Mouse (Mus musculus): ENCODE data around the gene Celf2. TPM values are rescaled to one million over a fixed set of nuclear protein-coding genes. Genes with fewer than 3 reads are reported as not detected.
A peak's percentile ranks its signal among the peaks of the same experiment; 100 is the strongest.

The Celf2 gene
- polyA plus RNA-seq, 1 experiment from 2014 or later = 16.5 TPM

DNA sequence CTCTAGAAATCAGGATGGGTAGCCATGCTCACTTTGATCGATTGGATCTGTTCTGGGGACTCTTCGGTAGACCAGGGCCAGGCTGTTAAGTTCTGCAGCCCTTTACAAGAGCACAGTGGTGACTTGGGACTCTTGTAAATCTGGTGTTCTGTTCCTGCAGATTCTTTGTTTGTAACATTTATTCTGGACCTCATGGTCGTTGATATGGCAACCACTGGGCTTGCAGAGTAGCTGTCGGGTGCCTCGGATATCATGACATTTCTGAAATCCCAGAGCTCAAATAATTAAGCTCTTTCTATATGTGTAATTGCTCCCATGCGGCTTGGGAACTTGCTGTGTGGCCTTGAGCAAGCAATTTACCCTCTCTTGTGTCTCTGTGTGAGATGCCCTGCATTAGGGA lies 525.5 kb downstream of the Celf2 start:
- H3K9me3 ChIP-seq (ENCODE audit: low read length) = no peaks in the 10 kb centered on the region
- H3K4me3 ChIP-seq (ENCODE audit: low read length) = no peak overlapping the region
- 79% methylated on average over 6 of the region's 6 CpGs for WGBS
- ATAC-seq (ENCODE audit: low FRiP score, low TSS enrichment) = no peak
- H3K4me2 ChIP-seq (replicated peaks; ENCODE audit: low read depth, low read length) = no peak overlapping the region
- H3K4me1 ChIP-seq (ENCODE audit: insufficient read depth, low read length) = no peaks in the 10 kb centered on the region
- H3K9ac ChIP-seq (replicated peaks; ENCODE audit: low read length) = no peak overlapping the region
- no peaks in the 10 kb centered on the region for H3K27me3 ChIP-seq (ENCODE audit: insufficient read depth, low read length)
- no peak overlapping the region for H3K27ac ChIP-seq (ENCODE audit: low read length)
- no peaks in the 10 kb centered on the region for H3K36me3 ChIP-seq (ENCODE audit: insufficient read depth, low read length)

DNA sequence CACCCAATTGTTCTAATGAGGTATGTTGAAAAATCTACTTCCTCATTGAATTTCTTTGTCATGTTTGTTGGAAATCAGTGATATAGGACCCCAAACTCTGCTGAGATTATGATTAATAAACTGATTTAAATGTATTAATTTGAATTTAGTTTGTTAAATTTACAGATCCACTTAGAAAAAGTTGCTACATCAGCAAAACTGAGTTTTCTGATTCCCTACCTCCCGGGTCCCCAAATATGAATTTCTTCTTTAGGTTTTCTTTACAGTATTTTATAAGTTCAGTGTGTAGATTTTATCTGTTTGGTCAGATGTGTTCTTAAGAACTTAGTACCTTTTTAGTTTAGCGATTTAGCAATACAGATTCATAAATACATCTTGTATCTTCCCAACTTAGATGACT lies 533.1 kb downstream of the Celf2 start:
- H3K27me3 ChIP-seq (ENCODE audit: insufficient read depth, low read length) = no peaks in the 10 kb centered on the region
- WGBS = 95% methylated on average over 2 of the region's 2 CpGs
- ATAC-seq (ENCODE audit: low FRiP score, low TSS enrichment) = no peak
- no peak overlapping the region for H3K4me3 ChIP-seq (ENCODE audit: low read length)
- H3K9ac ChIP-seq (replicated peaks; ENCODE audit: low read length) = no peak overlapping the region
- H3K9me3 ChIP-seq (ENCODE audit: low read length) = no peaks in the 10 kb centered on the region
- H3K4me1 ChIP-seq (ENCODE audit: insufficient read depth, low read length) = no peaks in the 10 kb centered on the region
- H3K36me3 ChIP-seq (ENCODE audit: insufficient read depth, low read length) = no peaks in the 10 kb centered on the region
- no peak overlapping the region for H3K4me2 ChIP-seq (replicated peaks; ENCODE audit: low read depth, low read length)
- no peak overlapping the region for H3K27ac ChIP-seq (ENCODE audit: low read length)

DNA sequence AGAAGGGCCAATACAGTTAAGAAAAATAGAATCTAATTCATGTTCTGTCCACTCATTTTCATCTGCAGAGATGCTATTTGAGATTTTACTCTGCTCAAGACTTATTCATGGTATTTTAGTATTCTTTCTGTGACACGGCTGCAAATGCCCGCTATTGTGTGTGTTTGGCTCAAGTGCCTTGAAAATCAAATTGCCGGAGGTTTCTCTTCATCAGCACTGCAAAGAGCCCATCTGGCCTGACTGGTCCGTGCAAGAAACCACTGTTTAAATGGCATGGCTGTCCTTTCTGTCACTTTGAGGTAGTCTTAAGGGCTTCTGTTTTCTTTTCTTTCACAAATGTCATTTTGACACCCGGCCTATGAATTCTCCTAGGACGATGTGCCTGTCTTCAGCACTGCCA lies 540.1 kb downstream of the Celf2 start:
- Histone ChIP-seq H3K4me3 (ENCODE audit: low read length) (no peak overlapping the region), H3K9ac (replicated peaks; ENCODE audit: low read length) (no peak overlapping the region), H3K4me2 (replicated peaks; ENCODE audit: low read depth, low read length) (no peak overlapping the region), H3K4me1 (ENCODE audit: insufficient read depth, low read length) (no peaks in the 10 kb centered on the region), H3K27me3 (ENCODE audit: insufficient read depth, low read length) (no peaks in the 10 kb centered on the region), H3K36me3 (ENCODE audit: insufficient read depth, low read length) (no peaks in the 10 kb centered on the region), H3K9me3 (ENCODE audit: low read length) (no peaks in the 10 kb centered on the region), H3K27ac (ENCODE audit: low read length) (no peak overlapping the region)
- ATAC-seq (ENCODE audit: low FRiP score, low TSS enrichment) = no peak
- 82% methylated on average over 6 of the region's 6 CpGs for WGBS

DNA sequence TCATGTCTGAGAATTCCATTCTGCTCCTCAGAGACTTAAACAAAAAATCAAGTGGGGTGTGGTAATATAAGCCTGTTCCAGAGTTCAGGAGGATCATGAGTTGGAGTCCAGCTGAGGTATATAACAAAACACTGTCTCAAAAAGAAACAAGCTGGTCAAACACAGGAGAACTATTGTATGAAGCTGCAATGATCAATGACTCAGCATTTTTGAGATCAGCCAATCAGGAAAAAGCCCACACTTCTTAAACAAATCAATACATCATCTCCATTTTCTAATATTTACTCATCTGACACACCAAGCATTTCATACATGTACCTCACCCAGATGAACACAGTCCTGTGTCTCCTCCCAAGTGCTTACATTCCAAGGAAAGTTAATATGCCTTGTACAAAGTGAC lies 544.1 kb downstream of the Celf2 start:
- Histone ChIP-seq H3K9me3 (ENCODE audit: low read length) (no peaks in the 10 kb centered on the region), H3K4me3 (ENCODE audit: low read length) (no peak overlapping the region), H3K9ac (replicated peaks; ENCODE audit: low read length) (no peak overlapping the region), H3K27me3 (ENCODE audit: insufficient read depth, low read length) (no peaks in the 10 kb centered on the region), H3K4me1 (ENCODE audit: insufficient read depth, low read length) (no peaks in the 10 kb centered on the region), H3K27ac (ENCODE audit: low read length) (no peak overlapping the region), H3K36me3 (ENCODE audit: insufficient read depth, low read length) (no peaks in the 10 kb centered on the region), H3K4me2 (replicated peaks; ENCODE audit: low read depth, low read length) (no peak overlapping the region)
- no peak for ATAC-seq (ENCODE audit: low FRiP score, low TSS enrichment)

DNA sequence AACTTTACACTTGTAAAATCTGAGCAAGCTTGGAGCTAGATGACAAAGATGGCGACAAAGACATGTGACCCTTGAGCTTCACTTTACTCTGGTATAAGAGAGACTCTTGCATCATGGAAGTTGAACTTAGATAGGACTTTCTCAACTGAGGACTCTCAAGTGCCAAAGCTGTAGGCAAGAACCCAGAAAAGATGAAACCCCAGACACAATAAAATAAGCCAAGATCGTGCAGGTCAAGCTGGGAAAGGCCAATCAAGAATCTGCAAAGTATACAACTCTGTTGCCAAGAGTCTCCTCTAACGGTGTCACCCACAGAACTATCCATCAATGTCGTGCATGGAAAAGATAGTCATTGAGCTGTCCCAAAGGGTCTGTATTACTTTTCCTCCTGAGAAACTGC lies 558.7 kb downstream of the Celf2 start:
- Histone ChIP-seq H3K36me3 (ENCODE audit: insufficient read depth, low read length) (no peaks in the 10 kb centered on the region), H3K4me1 (ENCODE audit: insufficient read depth, low read length) (no peaks in the 10 kb centered on the region), H3K4me2 (replicated peaks; ENCODE audit: low read depth, low read length) (no peak overlapping the region), H3K27me3 (ENCODE audit: insufficient read depth, low read length) (no peaks in the 10 kb centered on the region), H3K27ac (ENCODE audit: low read length) (no peak overlapping the region), H3K9me3 (ENCODE audit: low read length) (no peaks in the 10 kb centered on the region), H3K4me3 (ENCODE audit: low read length) (no peak overlapping the region), H3K9ac (replicated peaks; ENCODE audit: low read length) (no peak overlapping the region)
- WGBS = 56% methylated on average over 4 of the region's 4 CpGs
- no peak for ATAC-seq (ENCODE audit: low FRiP score, low TSS enrichment)

DNA sequence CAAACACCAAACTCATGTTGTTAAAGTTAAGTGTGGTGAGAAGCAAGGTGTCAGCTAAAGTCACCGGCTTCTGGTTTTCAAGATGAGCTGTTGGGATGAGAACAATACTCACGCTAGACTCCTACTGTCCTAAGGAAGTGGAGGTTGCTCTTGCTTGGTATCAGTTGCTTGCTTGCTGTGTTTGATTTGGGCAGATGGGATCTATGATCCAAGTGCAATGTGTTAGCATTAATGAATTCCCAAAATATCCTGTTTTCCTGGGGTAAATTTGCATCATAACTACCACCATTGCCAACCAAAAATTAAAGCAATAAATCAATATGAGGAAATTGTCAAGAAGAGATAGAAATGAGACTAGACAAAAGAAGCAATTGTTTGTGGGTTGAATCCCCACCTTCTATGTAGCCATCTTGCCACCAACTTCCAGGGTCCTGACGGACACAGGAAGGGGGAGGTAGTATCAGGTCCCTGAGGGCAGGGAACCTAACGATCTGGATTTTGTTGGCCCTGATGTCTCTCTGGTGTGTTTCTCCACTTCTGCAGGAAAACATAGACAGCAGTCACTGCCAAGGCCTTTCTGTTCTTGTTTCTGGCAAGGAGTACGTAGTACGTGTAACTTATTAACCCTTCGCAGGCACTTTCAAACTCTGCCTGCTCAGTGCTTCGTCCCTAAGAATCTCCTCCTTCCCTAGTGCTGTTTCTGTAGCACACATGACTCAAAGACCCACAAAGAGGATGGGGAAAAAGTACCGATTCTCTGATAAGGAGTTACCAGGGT lies 563.5 kb downstream of the Celf2 start:
- Histone ChIP-seq H3K4me3 (ENCODE audit: low read length) (no peak overlapping the region), H3K9me3 (ENCODE audit: low read length) (no peaks in the 10 kb centered on the region), H3K27me3 (ENCODE audit: insufficient read depth, low read length) (no peaks in the 10 kb centered on the region), H3K36me3 (ENCODE audit: insufficient read depth, low read length) (no peaks in the 10 kb centered on the region), H3K4me1 (ENCODE audit: insufficient read depth, low read length) (no peaks in the 10 kb centered on the region), H3K4me2 (replicated peaks; ENCODE audit: low read depth, low read length) (no peak overlapping the region), H3K27ac (ENCODE audit: low read length) (no peak overlapping the region), H3K9ac (replicated peaks; ENCODE audit: low read length) (no peak overlapping the region)
- WGBS = 76% methylated on average over 9 of the region's 9 CpGs
- no peak for ATAC-seq (ENCODE audit: low FRiP score, low TSS enrichment)

DNA sequence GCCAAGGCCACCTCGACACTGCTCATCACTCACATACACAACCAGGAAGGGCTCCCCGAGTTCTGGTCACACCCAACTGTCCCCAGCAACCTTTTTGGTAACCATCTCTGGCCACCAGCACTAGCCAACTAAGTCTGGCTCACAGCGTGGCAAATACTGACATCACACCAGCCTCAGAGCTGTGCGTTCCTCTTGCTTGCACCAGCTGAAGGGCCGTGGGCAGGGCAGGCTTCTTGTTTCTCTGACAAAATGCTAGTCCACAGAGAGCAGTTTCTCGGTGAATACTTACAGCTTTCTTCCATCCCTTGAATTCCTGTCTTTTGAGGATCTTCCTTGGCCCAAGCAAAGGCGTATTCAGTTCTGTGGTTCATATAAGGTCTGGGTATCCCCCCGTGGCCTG lies 565.7 kb downstream of the Celf2 start:
- Histone ChIP-seq H3K4me3 (ENCODE audit: low read length) (no peak overlapping the region), H3K4me2 (replicated peaks; ENCODE audit: low read depth, low read length) (no peak overlapping the region), H3K9me3 (ENCODE audit: low read length) (no peaks in the 10 kb centered on the region), H3K27me3 (ENCODE audit: insufficient read depth, low read length) (no peaks in the 10 kb centered on the region), H3K36me3 (ENCODE audit: insufficient read depth, low read length) (no peaks in the 10 kb centered on the region), H3K27ac (ENCODE audit: low read length) (no peak overlapping the region), H3K9ac (replicated peaks; ENCODE audit: low read length) (no peak overlapping the region), H3K4me1 (ENCODE audit: insufficient read depth, low read length) (no peaks in the 10 kb centered on the region)
- no peak for ATAC-seq (ENCODE audit: low FRiP score, low TSS enrichment)
- WGBS = 75% methylated on average over 8 of the region's 8 CpGs

DNA sequence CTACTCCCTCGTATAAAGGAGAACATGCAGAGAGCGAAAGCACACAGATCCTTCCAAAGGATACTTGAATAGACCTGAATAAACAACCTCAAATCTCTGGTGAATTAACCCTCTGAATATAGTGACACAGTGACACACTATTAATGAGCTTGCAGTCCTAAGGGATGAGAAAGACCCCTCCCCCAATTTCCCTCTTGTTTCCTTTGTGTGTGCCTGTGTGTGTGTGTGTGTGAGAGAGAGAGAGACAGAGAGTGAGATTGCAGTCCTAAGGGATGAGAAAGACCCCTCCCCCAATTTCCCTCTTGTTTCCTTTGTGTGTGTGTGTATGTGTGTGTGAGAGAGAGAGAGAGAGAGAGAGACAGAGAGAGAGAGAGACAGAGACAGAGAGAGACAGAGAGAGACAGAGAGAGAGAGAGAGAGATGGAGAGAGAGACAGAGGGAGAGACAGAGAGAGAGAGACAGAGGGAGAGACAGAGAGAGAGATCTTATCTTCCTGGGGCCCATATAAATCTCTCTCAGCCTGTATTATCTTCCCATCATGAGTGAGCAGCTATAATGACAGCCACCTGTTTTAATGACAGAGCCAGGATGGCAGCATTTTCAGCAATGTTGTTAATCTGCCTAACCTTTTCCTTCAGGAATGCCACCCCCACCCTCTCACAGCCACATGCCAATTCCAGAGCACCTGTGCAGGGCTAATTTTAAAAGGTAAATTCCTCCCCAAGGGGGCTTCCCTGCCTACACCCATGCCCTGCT lies 566.5 kb downstream of the Celf2 start:
- WGBS = 52% methylated on average over 2 of the region's 2 CpGs
- Histone ChIP-seq H3K27ac (ENCODE audit: low read length) (no peak overlapping the region), H3K9me3 (ENCODE audit: low read length) (no peaks in the 10 kb centered on the region), H3K9ac (replicated peaks; ENCODE audit: low read length) (no peak overlapping the region), H3K4me3 (ENCODE audit: low read length) (no peak overlapping the region), H3K4me2 (replicated peaks; ENCODE audit: low read depth, low read length) (no peak overlapping the region), H3K36me3 (ENCODE audit: insufficient read depth, low read length) (no peaks in the 10 kb centered on the region), H3K27me3 (ENCODE audit: insufficient read depth, low read length) (no peaks in the 10 kb centered on the region), H3K4me1 (ENCODE audit: insufficient read depth, low read length) (no peaks in the 10 kb centered on the region)
- ATAC-seq (ENCODE audit: low FRiP score, low TSS enrichment) = peak; percentile 23; the same call in 1 of the 2 replicates

DNA sequence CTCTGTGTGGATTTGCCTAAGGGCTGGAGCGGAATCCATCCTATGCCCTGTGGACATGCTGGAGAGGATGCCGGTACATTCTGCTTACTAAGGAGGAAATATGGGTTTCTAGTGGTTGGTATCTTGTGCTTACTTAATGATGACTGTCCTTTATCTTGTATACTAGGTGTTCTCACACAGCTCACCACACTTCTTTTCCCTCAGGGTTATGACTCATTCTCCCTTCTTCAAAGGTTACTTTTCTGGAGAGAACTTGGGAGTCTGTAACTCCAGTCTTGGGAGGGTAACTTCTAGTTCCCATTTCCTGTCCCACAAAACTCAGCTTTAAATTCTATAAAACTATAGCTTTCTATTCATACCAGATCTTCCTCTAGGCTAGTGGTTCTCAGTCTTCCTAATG lies 570.2 kb downstream of the Celf2 start:
- 100% methylated on average over 2 of the region's 2 CpGs for WGBS
- Histone ChIP-seq H3K27ac (ENCODE audit: low read length) (no peak overlapping the region), H3K27me3 (ENCODE audit: insufficient read depth, low read length) (no peaks in the 10 kb centered on the region), H3K4me1 (ENCODE audit: insufficient read depth, low read length) (no peaks in the 10 kb centered on the region), H3K36me3 (ENCODE audit: insufficient read depth, low read length) (no peaks in the 10 kb centered on the region), H3K4me2 (replicated peaks; ENCODE audit: low read depth, low read length) (no peak overlapping the region), H3K9ac (replicated peaks; ENCODE audit: low read length) (no peak overlapping the region), H3K9me3 (ENCODE audit: low read length) (no peaks in the 10 kb centered on the region), H3K4me3 (ENCODE audit: low read length) (no peak overlapping the region)
- no peak for ATAC-seq (ENCODE audit: low FRiP score, low TSS enrichment)

DNA sequence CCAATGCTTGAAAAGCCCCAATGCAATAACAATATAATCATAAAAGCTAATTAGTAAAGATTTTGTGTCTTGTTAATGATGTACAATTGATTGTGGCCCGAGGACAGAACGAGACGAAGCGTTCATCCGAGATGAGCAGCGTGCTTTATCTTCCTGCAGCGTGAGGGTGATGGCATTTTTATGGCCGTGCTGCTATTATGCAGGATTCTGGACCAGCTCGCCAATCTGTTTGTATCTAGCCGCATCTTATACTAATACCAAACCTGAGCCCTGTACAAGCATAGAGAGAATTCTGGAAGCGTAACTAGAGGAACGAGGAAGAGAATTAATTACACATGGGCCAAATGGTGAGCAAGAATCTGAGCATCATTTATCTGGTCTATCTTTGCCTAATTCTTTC lies 576.2 kb downstream of the Celf2 start:
- H3K4me2 ChIP-seq (replicated peaks; ENCODE audit: low read depth, low read length) = no peak overlapping the region
- ATAC-seq (ENCODE audit: low FRiP score, low TSS enrichment) = no peak
- no peak overlapping the region for H3K27ac ChIP-seq (ENCODE audit: low read length)
- H3K27me3 ChIP-seq (ENCODE audit: insufficient read depth, low read length) = no peaks in the 10 kb centered on the region
- H3K4me1 ChIP-seq (ENCODE audit: insufficient read depth, low read length) = no peaks in the 10 kb centered on the region
- H3K9me3 ChIP-seq (ENCODE audit: low read length) = no peaks in the 10 kb centered on the region
- H3K4me3 ChIP-seq (ENCODE audit: low read length) = no peak overlapping the region
- no peaks in the 10 kb centered on the region for H3K36me3 ChIP-seq (ENCODE audit: insufficient read depth, low read length)
- H3K9ac ChIP-seq (replicated peaks; ENCODE audit: low read length) = no peak overlapping the region
- WGBS = 54% methylated on average over 12 of the region's 12 CpGs

All from kidney, embryonic 16.5 days (tissue).